Mouse (Mus musculus) CH12.LX (cell line): ENCODE results near the gene Olfml1. TPM values are rescaled to one million over a fixed set of nuclear protein-coding genes. Genes with fewer than 3 reads are reported as not detected.

Experiments
- DNase-seq: peaks from one replicate; pipeline ENCODE4 v3.0.0-alpha.2; 2013; ENCODE audit errors: extremely low read depth
- H3K27ac ChIP-seq: 2 replicates; pipeline ENCODE4 v1.5.1; 2012; ENCODE audit warnings: low read depth, mild to moderate bottlenecking, control low read depth, moderate library complexity; ENCODE audit not compliant: insufficient read depth
- H3K27me3 ChIP-seq: replicated peaks from 2 replicates; pipeline ENCODE3; 2012; ENCODE audit warnings: inconsistent platforms
- H3K36me3 ChIP-seq, 2 experiments: replicated peaks in 1 of 2; 2 replicates each; pipeline versions ENCODE3 to v1.6.1; 2012; ENCODE audit warnings: inconsistent platforms in 1 of 2, low read length in 1 of 2, mild to moderate bottlenecking in 1 of 2, mixed read lengths in 1 of 2, moderate library complexity in 1 of 2; ENCODE audit not compliant: control insufficient read depth in 1 of 2, insufficient read depth in 1 of 2
- H3K4me1 ChIP-seq, 2 experiments: 2 replicates each; pipeline ENCODE4 v1.6.1; 2012; ENCODE audit warnings: inconsistent platforms in 1 of 2, moderate library complexity in 1 of 2; ENCODE audit not compliant: insufficient read depth in 2 of 2, control insufficient read depth in 1 of 2
- H3K4me2 ChIP-seq: 2 replicates; pipeline ENCODE4 v1.6.1; 2012; ENCODE audit warnings: low read depth, mild to moderate bottlenecking, control low read depth; ENCODE audit not compliant: poor library complexity, insufficient read depth, severe bottlenecking
- H3K4me3 ChIP-seq, 3 experiments: fragments of 150-350 bp in 1 of 3; sonication (generic) in 1 of 3; replicated peaks in 1 of 3; 2 replicates each; pipeline versions ENCODE3 to v1.5.1; 2011 to 2012; ENCODE audit warnings: low read depth in 2 of 3, low read length in 2 of 3, mild to moderate bottlenecking in 2 of 3, moderate library complexity in 2 of 3, control low read depth in 1 of 3, improper control_type of control experiment in 1 of 3, inconsistent platforms in 1 of 3, mixed read lengths in 1 of 3; ENCODE audit not compliant: poor library complexity in 1 of 3
- H3K79me2 ChIP-seq: replicated peaks from 2 replicates; pipeline ENCODE4 v1.6.1; 2012; ENCODE audit warnings: mild to moderate bottlenecking, moderate library complexity; ENCODE audit not compliant: control insufficient read depth, poor library complexity, insufficient read depth, severe bottlenecking; ENCODE audit errors: extremely low read depth
- H3K9ac ChIP-seq: 2 replicates; pipeline ENCODE4 v1.6.1; 2012; ENCODE audit warnings: low read depth, mild to moderate bottlenecking, control low read depth, moderate library complexity; ENCODE audit not compliant: insufficient read depth
- H3K9me3 ChIP-seq: replicated peaks from 2 replicates; pipeline ENCODE3; 2012; ENCODE audit warnings: low read length, inconsistent platforms, mixed read lengths
- BHLHE40 ChIP-seq: IDR thresholded peaks from 2 replicates; pipeline ENCODE4 v1.6.1; 2011; ENCODE audit warnings: mild to moderate bottlenecking, low read depth, low read length, improper control_type of control experiment
- CHD1 ChIP-seq: IDR thresholded peaks from 2 replicates; pipeline ENCODE4 v1.6.1; 2012; ENCODE audit warnings: low read depth, low read length, improper control_type of control experiment, inconsistent platforms
- CHD2 ChIP-seq: IDR thresholded peaks from 2 replicates; pipeline ENCODE4 v1.6.1; 2011; ENCODE audit warnings: low read length, improper control_type of control experiment
- CTCF ChIP-seq, 2 experiments: IDR thresholded peaks in 1 of 2; conservative IDR thresholded peaks in 1 of 2; 2 replicates each; pipeline ENCODE4 v1.5.1; 2011 to 2012; ENCODE audit warnings: low read depth in 2 of 2, low read length in 2 of 2, improper control_type of control experiment in 1 of 2, inconsistent platforms in 1 of 2, mild to moderate bottlenecking in 1 of 2, moderate library complexity in 1 of 2
- ELF1 ChIP-seq: IDR thresholded peaks from 2 replicates; pipeline ENCODE4 v1.6.1; 2014; ENCODE audit warnings: low read depth, mild to moderate bottlenecking, inconsistent platforms, low read length, improper control_type of control experiment
- ETS1 ChIP-seq: conservative IDR thresholded peaks from 2 replicates; pipeline ENCODE4 v1.6.1; 2012; ENCODE audit warnings: low read depth, mild to moderate bottlenecking, inconsistent platforms, low read length, improper control_type of control experiment, moderate library complexity
- GABPA ChIP-seq: IDR thresholded peaks from 2 replicates; pipeline ENCODE4 v1.6.1; 2012; ENCODE audit warnings: low read depth, low read length, improper control_type of control experiment, inconsistent platforms; ENCODE audit not compliant: insufficient replicate concordance
- HCFC1 ChIP-seq: IDR thresholded peaks from 2 replicates; pipeline ENCODE4 v1.6.1; 2012; ENCODE audit warnings: low read depth, mild to moderate bottlenecking, inconsistent platforms, low read length, improper control_type of control experiment
- JUN ChIP-seq: IDR thresholded peaks from 2 replicates; pipeline ENCODE4 v1.6.1; 2011; ENCODE audit warnings: low read depth, mild to moderate bottlenecking, low read length, improper control_type of control experiment, moderate library complexity; ENCODE audit not compliant: insufficient read depth
- JUND ChIP-seq: conservative IDR thresholded peaks from 2 replicates; pipeline ENCODE4 v1.6.1; 2011; ENCODE audit warnings: low read depth, low read length, improper control_type of control experiment
- MAFK ChIP-seq: IDR thresholded peaks from 2 replicates; pipeline ENCODE4 v1.6.1; 2011; ENCODE audit warnings: low read length, improper control_type of control experiment; ENCODE audit not compliant: insufficient replicate concordance
- MAZ ChIP-seq: IDR thresholded peaks from 2 replicates; pipeline ENCODE4 v1.6.1; 2012; ENCODE audit warnings: low read depth, mild to moderate bottlenecking, inconsistent platforms, low read length, improper control_type of control experiment, moderate library complexity
- MXI1 ChIP-seq: IDR thresholded peaks from 2 replicates; pipeline ENCODE4 v1.6.1; 2011; ENCODE audit warnings: mild to moderate bottlenecking, low read depth, low read length, improper control_type of control experiment
- MYC ChIP-seq: IDR thresholded peaks from 2 replicates; pipeline ENCODE4 v1.6.1; 2011; ENCODE audit warnings: low read depth, mild to moderate bottlenecking, improper control_type of control experiment, low read length
- NRF1 ChIP-seq: IDR thresholded peaks from 2 replicates; pipeline ENCODE4 v1.6.1; 2014; ENCODE audit warnings: low read depth, mild to moderate bottlenecking, inconsistent platforms, low read length, improper control_type of control experiment, moderate library complexity
- POLR2AphosphoS2 ChIP-seq: IDR thresholded peaks from 2 replicates; pipeline ENCODE4 v1.6.1; 2011; ENCODE audit warnings: low read depth, low read length, improper control_type of control experiment
- RAD21 ChIP-seq: IDR thresholded peaks from 2 replicates; pipeline ENCODE4 v1.6.1; 2011; ENCODE audit warnings: low read depth, mild to moderate bottlenecking, low read length, improper control_type of control experiment, moderate library complexity
- RCOR1 ChIP-seq: conservative IDR thresholded peaks from 2 replicates; pipeline ENCODE4 v1.6.1; 2012; ENCODE audit warnings: low read depth, mild to moderate bottlenecking, inconsistent platforms, low read length, improper control_type of control experiment
- SIN3A ChIP-seq: IDR thresholded peaks from 2 replicates; pipeline ENCODE4 v1.6.1; 2012; ENCODE audit warnings: low read length, improper control_type of control experiment, inconsistent platforms
- SMC3 ChIP-seq: IDR thresholded peaks from 2 replicates; pipeline ENCODE4 v1.6.1; 2011; ENCODE audit warnings: low read depth, low read length, improper control_type of control experiment
- TBP ChIP-seq: conservative IDR thresholded peaks from 2 replicates; pipeline ENCODE4 v1.6.1; 2011; ENCODE audit warnings: low read depth, low read length, improper control_type of control experiment
- UBTF ChIP-seq: IDR thresholded peaks from 2 replicates; pipeline ENCODE4 v1.6.1; 2012; ENCODE audit warnings: low read depth, mild to moderate bottlenecking, inconsistent platforms, low read length, improper control_type of control experiment, moderate library complexity
- ZC3H11A ChIP-seq: IDR thresholded peaks from 2 replicates; pipeline ENCODE4 v1.6.1; 2012; ENCODE audit warnings: low read depth, mild to moderate bottlenecking, inconsistent platforms, low read length, improper control_type of control experiment
- ZKSCAN1 ChIP-seq: IDR thresholded peaks from 2 replicates; pipeline ENCODE4 v1.6.1; 2012; ENCODE audit warnings: low read depth, inconsistent platforms, low read length, improper control_type of control experiment, borderline replicate concordance
- ZMIZ1 ChIP-seq: IDR thresholded peaks from 2 replicates; pipeline ENCODE4 v1.6.1; 2012; ENCODE audit warnings: low read depth, mild to moderate bottlenecking, inconsistent platforms, low read length, improper control_type of control experiment
- ZNF384 ChIP-seq: IDR thresholded peaks from 2 replicates; pipeline ENCODE4 v1.6.1; 2012; ENCODE audit warnings: low read depth, low read length, improper control_type of control experiment, inconsistent platforms
- dilution Hi-C: fragments of 300-500 bp; cut with MboI; formaldehyde crosslinking; loops from 2 replicates; pipeline ENCODE4 v1.14.3; 2020; ENCODE audit warnings: low sequenced_read_pairs; ENCODE audit not compliant: extremely low pct_unique_long_range_greater_than_20kb, extremely low pct_ligation_motif_present
- in situ Hi-C: fragments of 300-500 bp; cut with MboI; formaldehyde crosslinking; loops from 3 replicates; pipeline ENCODE4 v1.14.3; 2019; ENCODE audit warnings: low sequenced_read_pairs, low pct_ligation_motif_present, low pct_unique_long_range_greater_than_20kb, mixed read lengths
- polyA plus RNA-seq: library from polyadenylated mRNA; unstranded; fragments of >175 nt; gene quantifications from 2 replicates; pipeline ENCODE4 v1.2.1, GENCODE M21; 2012; ENCODE audit warnings: low read depth; ENCODE audit not compliant: insufficient read length
- total RNA-seq, 2 experiments: library from RNA; depleted of rRNA; stranded (reverse); fragments of 300-350 nt in 1 of 2; fragments of >200 nt in 1 of 2; gene quantifications; 2 replicates each; pipeline ENCODE4 v1.2.3; 2012 to 2014

Olfml1 gene
- total and polyA plus RNA-seq, 3 experiments: not detected

DNA sequence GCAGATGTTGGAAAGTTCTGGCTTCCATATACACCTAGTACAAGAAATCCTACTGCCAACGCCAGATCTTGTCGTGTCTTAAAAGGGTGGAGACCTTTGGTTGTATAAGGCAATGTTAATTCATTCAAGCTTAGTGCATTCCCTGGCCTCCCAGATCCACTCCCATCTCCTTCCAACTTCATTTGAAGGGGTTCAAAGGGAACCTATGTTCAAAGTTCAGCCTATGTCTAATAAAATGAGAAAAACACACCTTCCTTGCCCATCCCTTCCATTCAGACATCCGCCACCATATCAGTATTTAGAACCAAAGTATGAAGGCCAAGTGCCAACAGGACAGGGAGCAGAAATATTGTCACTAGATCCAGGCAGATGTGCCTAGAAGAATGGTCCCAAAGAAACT, 19.4 kb upstream of the Olfml1 start:
- in situ Hi-C loops: no loop called here
- Histone ChIP-seq H3K36me3 (no peaks in the 10 kb centered on the region), H3K4me3 (no peak overlapping the region), H3K27me3 (no peaks in the 10 kb centered on the region), H3K9ac (no peak overlapping the region), H3K4me2 (no peak overlapping the region)
- TF ChIP-seq SMC3: no peak
- TF ChIP-seq HCFC1: no peak
- no peak for TF ChIP-seq ZMIZ1
- TF ChIP-seq CTCF (conservative IDR thresholded peaks at IDR 0.05 in 1 of 2, IDR thresholded peaks at IDR 0.05 in 1 of 2; ENCODE audit: low read depth in 2 of 2, low read length in 2 of 2): no peak
- TF ChIP-seq CHD2: no peak
- no peak for TF ChIP-seq TBP
- no peak for TF ChIP-seq JUN
- no peak for TF ChIP-seq MAZ
- TF ChIP-seq MAFK: no peak
- TF ChIP-seq SIN3A: no peak
- TF ChIP-seq ZNF384: no peak
- no peak for TF ChIP-seq ZC3H11A
- no peak for TF ChIP-seq MXI1
- TF ChIP-seq NRF1: no peak
- TF ChIP-seq JUND: no peak
- TF ChIP-seq RAD21: no peak
- no peak for TF ChIP-seq GABPA
- TF ChIP-seq ZKSCAN1: no peak
- TF ChIP-seq CHD1: no peak
- TF ChIP-seq, all 38 proteins: peak for 0
- Histone ChIP-seq H3K4me1 (peaks cover 6 to 22% of the 10 kb centered on the region in 2 experiments), H3K27ac (no peak overlapping the region), H3K9me3 (no peaks in the 10 kb centered on the region), H3K79me2 (no peaks in the 10 kb centered on the region)
- no peak for DNase-seq
- dilution Hi-C loops: no loop called here

DNA sequence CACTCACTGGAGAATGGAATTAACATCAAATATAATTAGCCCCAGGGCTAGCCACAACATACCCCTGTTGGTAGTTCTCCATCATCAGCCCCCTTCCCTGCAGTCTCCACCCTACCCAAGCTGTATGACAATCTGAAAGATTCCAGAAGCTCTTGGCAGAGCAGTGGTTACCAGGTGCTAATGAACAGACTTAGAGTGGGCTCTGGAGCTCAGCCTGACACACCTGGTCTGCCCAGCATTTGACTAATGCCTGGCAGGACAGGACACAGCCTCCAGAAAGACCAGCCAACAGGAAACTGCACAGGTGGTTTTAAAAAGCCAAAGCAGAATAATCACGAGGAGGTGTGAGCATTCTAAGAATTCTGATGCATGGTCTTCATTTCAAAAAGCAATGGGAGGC, 13.8 kb upstream of the Olfml1 start:
- H3K4me3 ChIP-seq: no peak overlapping the region
- dilution Hi-C loops (no loop called here), in situ Hi-C loops (no loop called here)
- no peak for DNase-seq
- H3K4me2 ChIP-seq: no peak overlapping the region
- no peaks in the 10 kb centered on the region for H3K79me2 ChIP-seq
- no peaks in the 10 kb centered on the region for H3K9me3 ChIP-seq
- TF ChIP-seq SIN3A (no peak), BHLHE40 (no peak), ETS1 (no peak), ZKSCAN1 (no peak), RAD21 (no peak), ELF1 (no peak), JUN (no peak), UBTF (no peak), POLR2AphosphoS2 (no peak), ZNF384 (no peak), RCOR1 (no peak), CTCF (conservative IDR thresholded peaks at IDR 0.05 in 1 of 2, IDR thresholded peaks at IDR 0.05 in 1 of 2; ENCODE audit: low read depth in 2 of 2, low read length in 2 of 2) (no peak), CHD2 (no peak), ZC3H11A (no peak), MYC (no peak), CHD1 (no peak)
- H3K27ac ChIP-seq: no peak overlapping the region
- H3K9ac ChIP-seq: no peak overlapping the region
- H3K27me3 ChIP-seq: no peaks in the 10 kb centered on the region
- H3K4me1 ChIP-seq: peaks cover 3 to 11% of the 10 kb centered on the region in 2 experiments; a peak in 3 of 4 replicates
- H3K36me3 ChIP-seq: no peaks in the 10 kb centered on the region
